In the genomic region with DNA sequence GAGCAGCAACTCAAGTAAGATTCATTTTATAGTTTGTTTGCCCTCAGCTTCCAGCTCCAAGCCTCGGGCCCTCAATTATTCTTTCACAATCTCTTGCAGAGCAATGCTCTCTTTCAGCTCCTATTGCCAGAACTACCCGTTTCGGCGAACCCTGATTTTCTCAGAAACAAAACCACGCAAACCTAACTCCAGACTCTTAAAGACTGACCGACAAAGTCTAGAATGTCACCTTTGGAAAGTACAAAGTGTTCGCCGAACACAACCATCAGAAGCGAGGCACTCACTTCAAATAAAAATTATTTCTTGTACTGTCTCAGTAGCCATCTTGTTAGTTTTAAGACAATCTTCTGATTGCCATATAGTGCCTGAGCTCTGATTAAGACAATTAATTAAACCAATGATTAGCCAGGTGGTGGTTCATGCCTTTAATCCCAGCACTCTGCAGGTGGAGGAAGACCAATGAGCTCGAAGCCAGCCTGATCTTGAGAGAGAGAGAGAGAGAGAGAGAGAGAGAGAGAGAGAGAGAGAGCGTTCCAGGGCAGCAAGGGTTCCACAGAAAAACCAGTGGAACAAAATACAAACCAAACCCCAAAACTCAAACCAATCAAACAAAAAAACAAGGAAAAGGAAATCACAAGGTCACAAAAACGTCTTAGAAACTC, we compare ENCODE assay signal across 8 mouse cellular contexts. TPM values are rescaled to one million over a fixed set of nuclear protein-coding genes. Genes with fewer than 3 reads are reported as not detected.
A peak's percentile ranks its signal among the peaks of the same experiment; 100 is the strongest.
DNase-seq lines count a peak whose midpoint lies in the region; ATAC-seq lines count a peak whose summit lies in the region.

No protein-coding gene starts in this region.

- ATAC-seq in megakaryocyte, adult 5-6 weeks (ENCODE audit: poor library complexity, severe bottlenecking), result no peak
- ATAC-seq in embryonic facial prominence, embryonic 12.5 days (ENCODE audit: insufficient number of reproducible peaks, insufficient read depth, low FRiP score, low TSS enrichment), result no peak
- ATAC-seq in intestine, embryonic 14.5 days (replicated peaks; ENCODE audit: low FRiP score, low TSS enrichment, low read depth), result no peak
- ATAC-seq in midbrain, embryonic 12.5 days (ENCODE audit: low FRiP score, low read depth), result no peak
- no peak for ATAC-seq in megakaryocyte-erythroid progenitor cell, adult 5-6 weeks (replicated peaks; ENCODE audit: low FRiP score, low TSS enrichment, poor library complexity, severe bottlenecking)

- H3K27me3 ChIP-seq in megakaryocyte, embryonic 14.5 days (replicated peaks), result no peaks in the 10 kb centered on the region
- H3K27me3 ChIP-seq in embryonic facial prominence, embryonic 12.5 days, result no peaks in the 10 kb centered on the region
- H3K27me3 ChIP-seq in intestine, embryonic 14.5 days (replicated peaks; ENCODE audit: control insufficient read depth, insufficient read depth, low read length), result no peaks in the 10 kb centered on the region
- no peaks in the 10 kb centered on the region for H3K27me3 ChIP-seq in midbrain, embryonic 12.5 days

- peak overlapping the region; percentile 99 for H3K4me3 ChIP-seq in megakaryocyte, embryonic 14.5 days (replicated peaks)
- H3K4me3 ChIP-seq in embryonic facial prominence, embryonic 12.5 days, result peak overlapping the region; percentile 72
- peak overlapping the region; percentile 75 for H3K4me3 ChIP-seq in intestine, embryonic 14.5 days (ENCODE audit: low read depth, low read length)
- H3K4me3 ChIP-seq in midbrain, embryonic 12.5 days, result peak overlapping the region; percentile 55

- H3K4me1 ChIP-seq in megakaryocyte, embryonic 14.5 days, result peaks cover 54% of the 10 kb centered on the region
- no peaks in the 10 kb centered on the region for H3K4me1 ChIP-seq in embryonic facial prominence, embryonic 12.5 days
- peaks cover 9% of the 10 kb centered on the region; the same call in 1 of the 2 replicates for H3K4me1 ChIP-seq in intestine, embryonic 14.5 days (replicated peaks; ENCODE audit: control insufficient read depth, insufficient read depth, low read length)
- 0 out of 2 replicates have a peak, but pooled peaks cover 6% of the 10 kb centered on the region for H3K4me1 ChIP-seq in midbrain, embryonic 12.5 days

- no peaks in the 10 kb centered on the region for H3K9me3 ChIP-seq in megakaryocyte, embryonic 14.5 days
- no peaks in the 10 kb centered on the region for H3K9me3 ChIP-seq in embryonic facial prominence, embryonic 12.5 days
- no peaks in the 10 kb centered on the region for H3K9me3 ChIP-seq in intestine, embryonic 14.5 days (ENCODE audit: control insufficient read depth, low read length)
- no peaks in the 10 kb centered on the region for H3K9me3 ChIP-seq in midbrain, embryonic 12.5 days

- H3K9ac ChIP-seq in embryonic facial prominence, embryonic 12.5 days, result peak overlapping the region; percentile 76
- H3K9ac ChIP-seq in intestine, embryonic 14.5 days (ENCODE audit: low read length), result peak overlapping the region; percentile 84
- peak overlapping the region; percentile 59 for H3K9ac ChIP-seq in midbrain, embryonic 12.5 days (replicated peaks)

- WGBS in embryonic facial prominence, embryonic 12.5 days, result 79% methylated on average over 12 of the region's 12 CpGs
- WGBS in intestine, embryonic 14.5 days, result 66% methylated on average over 12 of the region's 12 CpGs
- WGBS in midbrain, embryonic 12.5 days, result 78% methylated on average over 12 of the region's 12 CpGs

- no peak overlapping the region for H3K27ac ChIP-seq in embryonic facial prominence, embryonic 12.5 days
- H3K27ac ChIP-seq in intestine, embryonic 14.5 days (ENCODE audit: low read depth), result 0 out of 2 replicates have a peak overlapping the region, but pooled peaks have one; percentile 60
- no peak overlapping the region for H3K27ac ChIP-seq in midbrain, embryonic 12.5 days (replicated peaks)

- DNase-seq in intestine, embryonic 14.5 days (ENCODE audit: low spot score), result peak; percentile 57
- no peak for DNase-seq in testis, postnatal 10 days (ENCODE audit: low spot score)
- DNase-seq in right cerebral cortex, postnatal 4 days, result no peak

- H3K36me3 ChIP-seq in megakaryocyte, embryonic 14.5 days (replicated peaks; ENCODE audit: low read length), result peaks cover 37% of the 10 kb centered on the region
- 0 out of 2 replicates have a peak, but pooled peaks cover 3% of the 10 kb centered on the region for H3K36me3 ChIP-seq in embryonic facial prominence, embryonic 12.5 days
- H3K36me3 ChIP-seq in intestine, embryonic 14.5 days (ENCODE audit: control insufficient read depth, insufficient read depth, low read length), result no peaks in the 10 kb centered on the region
- no peaks in the 10 kb centered on the region for H3K36me3 ChIP-seq in midbrain, embryonic 12.5 days

- peak overlapping the region; percentile 86 for H3K4me2 ChIP-seq in embryonic facial prominence, embryonic 12.5 days (replicated peaks)
- H3K4me2 ChIP-seq in intestine, embryonic 14.5 days (ENCODE audit: low read length), result peak overlapping the region; percentile 81
- peak overlapping the region; percentile 66 for H3K4me2 ChIP-seq in midbrain, embryonic 12.5 days (replicated peaks)

RNA-seq across cellular contexts. Expression of gene Acat1, which starts 0.7 kb away (rescaled TPM):
- polyA plus RNA-seq in megakaryocyte, embryonic 14.5 days (2012; ENCODE audit: insufficient read depth, low replicate concordance), result 34.4 and 110 TPM in 2 replicates
- 66.1 and 78.8 TPM in 2 replicates for total RNA-seq in megakaryocyte, adult 5-6 weeks (2015)
- 50.8 and 62.4 TPM in 2 replicates for total RNA-seq in megakaryocyte, adult 5-6 weeks (2017)
- polyA plus RNA-seq in embryonic facial prominence, embryonic 12.5 days (2016; fragmentation: Nextera tagmentation; extraction: Ambion mirVana), result 89.4 and 91.0 TPM in 2 replicates
- polyA plus RNA-seq in intestine, embryonic 14.5 days (2014; fragmentation: Nextera tagmentation; extraction: Ambion mirVana), result 122 and 131 TPM in 2 replicates
- polyA plus RNA-seq in midbrain, embryonic 12.5 days (2016; fragmentation: Nextera tagmentation; extraction: Ambion mirVana), result 60.3 and 62.0 TPM in 2 replicates
- total RNA-seq in megakaryocyte-erythroid progenitor cell, adult 5-6 weeks (2014; fragmentation: Nextera tagmentation), result 59.3 and 61.2 TPM in 2 replicates
- 51.1 and 62.7 TPM in 2 replicates for total RNA-seq in megakaryocyte-erythroid progenitor cell, adult 5-6 weeks (2017)
